8 mouse cellular contexts compared by ENCODE assay signal in the genomic region with DNA sequence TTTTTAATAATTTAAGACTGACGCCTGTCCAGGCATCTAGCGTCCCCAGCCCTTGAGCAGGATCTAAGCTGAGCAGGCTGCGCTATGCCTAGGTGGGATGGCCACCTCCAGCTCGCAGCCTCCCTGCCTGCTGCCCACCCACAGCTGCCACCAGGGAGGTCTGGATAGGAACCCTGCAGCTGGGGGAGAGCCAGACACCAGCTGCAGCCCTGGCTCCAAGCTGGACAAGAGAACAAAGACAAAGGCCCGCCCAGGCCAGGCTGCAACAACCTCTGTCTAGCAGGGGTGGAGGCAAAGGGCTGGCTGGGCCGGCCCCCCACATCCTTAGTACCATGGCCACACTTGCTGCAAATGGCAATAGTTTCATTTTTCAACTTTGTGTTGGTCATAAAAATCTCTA. TPM values are rescaled to one million over a fixed set of nuclear protein-coding genes. Genes with fewer than 3 reads are reported as not detected.
A peak's percentile ranks its signal among the peaks of the same experiment; 100 is the strongest.
DNase-seq lines count a peak whose midpoint lies in the region; ATAC-seq and TF ChIP-seq lines count a peak whose summit lies in the region.

No protein-coding gene starts in this region.

- peak overlapping the region; percentile 27; the same call in 1 of the 2 replicates for H3K9ac ChIP-seq in lung, embryonic 14.5 days
- H3K9ac ChIP-seq in embryonic facial prominence, embryonic 13.5 days = peak overlapping the region; percentile 49
- peak overlapping the region; percentile 44 for H3K9ac ChIP-seq in hindbrain, embryonic 12.5 days

- TF ChIP-seq POLR2A in lung, adult 2 months (IDR thresholded peaks at IDR 0.05; ENCODE audit: borderline replicate concordance, extremely low read depth, low read depth, low read length) = no peak

- 19% methylated on average over 6 of the region's 6 CpGs for WGBS in lung, embryonic 14.5 days
- 45% methylated on average over 6 of the region's 6 CpGs for WGBS in lung, adult 2 months
- WGBS in embryonic facial prominence, embryonic 13.5 days = 16% methylated on average over 6 of the region's 6 CpGs
- 15% methylated on average over 6 of the region's 6 CpGs for WGBS in hindbrain, embryonic 12.5 days

- H3K4me1 ChIP-seq in lung, embryonic 14.5 days (ENCODE audit: insufficient read depth) = peaks cover 32% of the 10 kb centered on the region
- peaks cover 12% of the 10 kb centered on the region for H3K4me1 ChIP-seq in lung, adult 2 months (ENCODE audit: control insufficient read depth, insufficient read depth, low read length)
- H3K4me1 ChIP-seq in embryonic facial prominence, embryonic 13.5 days = peaks cover 76% of the 10 kb centered on the region
- H3K4me1 ChIP-seq in hindbrain, embryonic 12.5 days = peaks cover 71% of the 10 kb centered on the region

- peaks cover 10% of the 10 kb centered on the region for H3K36me3 ChIP-seq in lung, embryonic 14.5 days (ENCODE audit: insufficient read depth)
- H3K36me3 ChIP-seq in embryonic facial prominence, embryonic 13.5 days = peaks cover 12% of the 10 kb centered on the region
- H3K36me3 ChIP-seq in hindbrain, embryonic 12.5 days = 0 out of 2 replicates have a peak, but pooled peaks cover 3% of the 10 kb centered on the region

- DNase-seq in lung, embryonic 14.5 days = peak; percentile 88
- DNase-seq in lung, adult 2 months = no peak
- peak; percentile 47 for DNase-seq in lung, postnatal 14 days
- no peak for DNase-seq in spleen, postnatal 10 days (ENCODE audit: low spot score in 2 of 2)
- DNase-seq in Muller cell, postnatal 12 days (ENCODE audit: inconsistent ontology term) = no peak

- H3K27ac ChIP-seq in lung, embryonic 14.5 days (ENCODE audit: low read depth) = peak overlapping the region; percentile 93
- H3K27ac ChIP-seq in embryonic facial prominence, embryonic 13.5 days = peak overlapping the region; percentile 45
- peak overlapping the region; percentile 77 for H3K27ac ChIP-seq in hindbrain, embryonic 12.5 days

- peak; percentile 87 for ATAC-seq in lung, embryonic 14.5 days (ENCODE audit: insufficient read depth)
- ATAC-seq in embryonic facial prominence, embryonic 13.5 days (ENCODE audit: insufficient number of reproducible peaks, insufficient read depth, low FRiP score, low TSS enrichment, low read depth) = no peak
- peak; percentile 50 for ATAC-seq in hindbrain, embryonic 12.5 days (ENCODE audit: low FRiP score)
- ATAC-seq in megakaryocyte, adult 5-6 weeks (ENCODE audit: poor library complexity, severe bottlenecking) = no peak

- no peak overlapping the region for H3K4me3 ChIP-seq in lung, embryonic 14.5 days (ENCODE audit: low read depth, low read length)
- H3K4me3 ChIP-seq in lung, adult 2 months (replicated peaks; ENCODE audit: extremely low read depth, low read depth, low read length) = no peak overlapping the region
- no peak overlapping the region for H3K4me3 ChIP-seq in embryonic facial prominence, embryonic 13.5 days
- H3K4me3 ChIP-seq in hindbrain, embryonic 12.5 days = no peak overlapping the region

- H3K9me3 ChIP-seq in lung, embryonic 14.5 days (ENCODE audit: low read depth, low read length) = no peaks in the 10 kb centered on the region
- H3K9me3 ChIP-seq in embryonic facial prominence, embryonic 13.5 days = no peaks in the 10 kb centered on the region
- no peaks in the 10 kb centered on the region for H3K9me3 ChIP-seq in hindbrain, embryonic 12.5 days (replicated peaks)

- peak overlapping the region; percentile 16; the same call in 1 of the 2 replicates for H3K4me2 ChIP-seq in lung, embryonic 14.5 days
- no peak overlapping the region; the same call in 1 of the 2 replicates for H3K4me2 ChIP-seq in embryonic facial prominence, embryonic 13.5 days
- no peak overlapping the region for H3K4me2 ChIP-seq in hindbrain, embryonic 12.5 days (replicated peaks)

- no peak for TF ChIP-seq CTCF in lung, embryonic 14.5 days (IDR thresholded peaks at IDR 0.05; ENCODE audit: low read depth)
- TF ChIP-seq CTCF in lung, adult 2 months (IDR thresholded peaks at IDR 0.05; ENCODE audit: insufficient read depth, low read length) = no peak

- H3K27me3 ChIP-seq in lung, embryonic 14.5 days (ENCODE audit: insufficient read depth, low read length) = no peaks in the 10 kb centered on the region
- H3K27me3 ChIP-seq in embryonic facial prominence, embryonic 13.5 days = no peaks in the 10 kb centered on the region
- H3K27me3 ChIP-seq in hindbrain, embryonic 12.5 days = peaks cover 9% of the 10 kb centered on the region; the same call in 1 of the 2 replicates

RNA-seq across cellular contexts. Expression of a gene that starts 31.8 kb away (rescaled TPM):
- 3.4 and 3.9 TPM in 2 replicates for polyA plus RNA-seq in lung, embryonic 14.5 days (2014; fragmentation: Nextera tagmentation; extraction: Ambion mirVana)
- 9.3 and 9.9 TPM in 2 replicates for polyA plus RNA-seq in lung, adult 2 months (2012; rRNA removed)
- 6.8 and 7.5 TPM in 2 replicates for polyA plus RNA-seq in embryonic facial prominence, embryonic 13.5 days (2015; fragmentation: Nextera tagmentation; extraction: Ambion mirVana)
- polyA plus RNA-seq in hindbrain, embryonic 12.5 days (2016; fragmentation: Nextera tagmentation; extraction: Ambion mirVana) = 5.0 and 5.4 TPM in 2 replicates
- not detected in 2 replicates for total RNA-seq in megakaryocyte, adult 5-6 weeks (2015)
- total RNA-seq in megakaryocyte, adult 5-6 weeks (2017) = 0.45 TPM in 1 of 2 replicates, not detected in the other

RNA-seq across cellular contexts. Expression of a gene that starts 54.0 kb away (rescaled TPM):
- polyA plus RNA-seq in lung, embryonic 14.5 days (2014; fragmentation: Nextera tagmentation; extraction: Ambion mirVana) = 97.6 and 99.7 TPM in 2 replicates
- polyA plus RNA-seq in lung, adult 2 months (2012; rRNA removed) = 81.6 and 83.1 TPM in 2 replicates
- polyA plus RNA-seq in embryonic facial prominence, embryonic 13.5 days (2015; fragmentation: Nextera tagmentation; extraction: Ambion mirVana) = 97.1 and 99.7 TPM in 2 replicates
- 119 and 123 TPM in 2 replicates for polyA plus RNA-seq in hindbrain, embryonic 12.5 days (2016; fragmentation: Nextera tagmentation; extraction: Ambion mirVana)
- total RNA-seq in megakaryocyte, adult 5-6 weeks (2015) = 12.8 and 18.0 TPM in 2 replicates
- 34.8 and 36.4 TPM in 2 replicates for total RNA-seq in megakaryocyte, adult 5-6 weeks (2017)

Comparison
In these comparisons a context has a peak if more than half of its experiments do, and no peak if none do; other contexts are left out.
1. DNase-seq: peak in lung, embryonic 14.5 days (single experiment) and lung, postnatal 14 days (single experiment); none in lung, adult 2 months (single experiment), spleen, postnatal 10 days (0 of 2) and Muller cell, postnatal 12 days (single experiment).
2. ATAC-seq: peak in lung, embryonic 14.5 days (single experiment) and hindbrain, embryonic 12.5 days (single experiment); none in embryonic facial prominence, embryonic 13.5 days (single experiment) and megakaryocyte, adult 5-6 weeks (single experiment).
3. Peak in every context shown above with its lines, with median percentiles within 50 percentile points of each other: H3K27ac ChIP-seq and H3K9ac ChIP-seq.